Mouse (Mus musculus) skeletal muscle tissue, adult 2 months (tissue): ENCODE results near the gene Gde1.
A peak's percentile ranks its signal among the peaks of the same experiment; 100 is the strongest.

Experiments used
- DNase-seq: peaks from one replicate; pipeline ENCODE4 v3.0.0-alpha.2; 2012; ENCODE audit warnings: low read depth, low spot score

Gene Gde1

DNA sequence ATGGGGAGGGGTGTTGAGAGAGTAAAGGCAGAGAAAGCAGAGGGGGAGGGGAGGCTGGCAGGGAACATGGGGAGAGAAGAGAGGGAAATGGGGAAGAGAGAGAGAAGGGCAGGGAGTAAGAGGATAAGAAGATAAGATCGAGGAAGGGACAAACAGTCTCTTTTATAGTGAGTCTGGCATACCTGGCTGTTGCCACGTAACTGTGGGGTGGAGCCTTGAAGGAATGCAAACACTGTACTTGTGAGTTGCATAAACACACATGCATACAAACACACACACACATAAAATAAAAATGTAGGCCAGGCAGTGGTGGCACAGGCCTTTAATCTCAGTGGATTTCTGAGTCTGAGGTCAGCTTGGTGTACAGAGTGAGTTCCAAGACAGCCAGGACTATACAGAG lies 1.6 kb upstream of the Gde1 start:
- DNase-seq: no peak

DNA sequence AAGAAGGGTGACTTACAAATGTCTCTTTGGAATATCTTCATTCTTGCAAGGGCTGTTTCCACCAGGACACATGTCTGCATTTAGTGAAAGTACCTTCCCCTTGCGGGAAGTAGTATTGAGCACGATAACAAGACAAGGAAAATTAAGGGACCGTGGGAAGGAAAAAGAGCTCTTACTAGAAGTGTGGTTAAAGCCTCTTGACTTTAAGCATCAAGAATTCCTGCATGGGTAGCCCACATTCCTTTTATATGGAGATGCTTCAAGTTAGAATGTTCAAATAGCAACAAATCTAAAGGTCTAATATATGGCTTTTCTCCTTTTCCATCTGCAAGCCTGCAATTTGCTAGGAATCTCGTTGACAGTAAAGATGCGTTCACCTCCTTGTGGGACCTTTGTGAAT lies 910 bp upstream of the Gde1 start:
- DNase-seq: no peak

- no peak for DNase-seq
Measured at GRCm38 (mm10) chr7:118706051-118706450, 473 bp upstream of the Gde1 start.

GRCm38 (mm10) chr7:118704001-118704850 lies 1.4 kb downstream of the Gde1 start:
- no peak for DNase-seq

- DNase-seq: no peak
Measured at GRCm38 (mm10) chr7:118703144-118703561, 2.4 kb downstream of the Gde1 start.

GRCm38 (mm10) chr7:118698882-118699281 lies 6.7 kb downstream of the Gde1 start:
- DNase-seq: peak; percentile 23

GRCm38 (mm10) chr7:118697168-118697567 lies 8.4 kb downstream of the Gde1 start:
- DNase-seq: no peak

- no peak for DNase-seq
Measured at GRCm38 (mm10) chr7:118696146-118696545, 9.4 kb downstream of the Gde1 start.

DNA sequence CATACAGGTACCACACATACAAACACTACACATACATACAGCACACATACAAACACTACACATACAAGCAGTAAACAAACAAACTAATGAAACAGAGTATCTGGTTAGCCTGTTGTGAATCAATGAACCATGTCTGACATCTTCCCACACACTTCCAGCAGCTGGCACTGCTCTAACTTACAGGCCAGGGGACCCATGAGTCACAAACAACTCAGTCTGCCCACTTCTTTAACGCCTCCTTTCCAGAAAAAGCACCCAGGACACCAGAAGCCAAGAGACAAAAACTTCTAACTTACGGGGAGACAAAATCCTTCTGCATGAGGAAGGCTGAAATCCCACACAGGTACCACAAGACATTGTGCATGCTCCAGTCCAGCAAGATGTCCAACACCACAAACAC lies 14.3 kb downstream of the Gde1 start:
- DNase-seq: no peak

GRCm38 (mm10) chr7:118689088-118689487 lies 16.5 kb downstream of the Gde1 start:
- no peak for DNase-seq

DNA sequence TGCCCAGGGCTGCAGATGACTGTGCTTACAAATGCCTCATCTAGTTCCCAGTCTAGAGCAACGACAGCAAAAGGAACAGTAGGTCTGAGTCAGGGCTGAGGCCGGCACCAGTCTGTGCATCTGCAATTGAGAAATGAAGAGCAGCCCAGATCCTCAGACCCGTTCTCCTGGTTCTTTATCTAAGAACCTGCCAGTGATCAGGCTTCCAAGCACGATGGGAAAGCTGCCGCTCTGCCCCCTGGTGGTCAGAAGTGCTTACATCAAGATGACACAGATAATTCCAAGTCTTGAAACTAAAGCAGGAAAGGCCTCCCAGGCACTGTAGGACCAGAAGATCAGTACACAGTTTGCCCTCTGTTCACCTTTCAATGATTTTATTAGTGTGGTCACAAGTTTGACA lies 17.4 kb downstream of the Gde1 start:
- peak; percentile 72 for DNase-seq

GRCm38 (mm10) chr7:118676826-118677225 lies 28.8 kb downstream of the Gde1 start:
- DNase-seq: no peak

DNA sequence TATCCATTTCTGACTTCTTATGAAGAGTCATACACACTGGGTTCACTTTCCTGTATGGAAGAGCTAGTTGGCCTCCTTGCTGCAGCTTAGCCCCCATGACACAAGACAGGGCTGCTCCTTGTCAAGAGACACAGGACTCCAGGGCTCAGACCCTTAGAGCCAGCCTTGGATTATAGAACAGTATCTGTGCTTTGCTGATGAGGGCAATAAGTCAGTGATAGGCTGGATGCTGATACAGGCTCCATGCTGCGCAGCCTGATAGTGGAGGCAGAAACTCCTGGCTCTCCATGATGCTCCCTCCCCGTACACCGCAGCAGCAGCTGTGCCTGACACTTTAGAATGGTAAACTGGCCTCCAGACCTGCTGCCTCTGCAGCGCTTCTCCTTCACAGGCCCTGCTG lies 35.4 kb downstream of the Gde1 start:
- DNase-seq: no peak

DNA sequence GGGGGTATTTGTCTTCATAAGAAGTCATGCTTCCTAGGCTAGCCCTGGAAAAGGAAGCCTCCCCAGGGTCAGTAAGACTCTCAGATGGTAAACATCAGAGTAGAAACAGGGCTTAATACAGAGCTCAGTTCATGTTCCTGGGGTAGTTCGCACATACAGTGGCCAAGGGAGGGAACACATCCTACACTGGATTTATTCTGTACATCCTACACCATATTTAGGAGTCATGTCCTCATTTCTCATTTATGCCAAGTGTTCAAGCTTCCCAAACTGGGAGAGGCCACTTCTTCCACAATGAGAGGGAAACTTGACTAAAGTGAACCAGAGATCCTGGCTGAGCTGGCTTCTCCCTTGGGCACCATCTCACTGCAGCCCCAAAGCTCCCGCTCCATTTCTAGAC lies 37.8 kb downstream of the Gde1 start:
- no peak for DNase-seq

DNA sequence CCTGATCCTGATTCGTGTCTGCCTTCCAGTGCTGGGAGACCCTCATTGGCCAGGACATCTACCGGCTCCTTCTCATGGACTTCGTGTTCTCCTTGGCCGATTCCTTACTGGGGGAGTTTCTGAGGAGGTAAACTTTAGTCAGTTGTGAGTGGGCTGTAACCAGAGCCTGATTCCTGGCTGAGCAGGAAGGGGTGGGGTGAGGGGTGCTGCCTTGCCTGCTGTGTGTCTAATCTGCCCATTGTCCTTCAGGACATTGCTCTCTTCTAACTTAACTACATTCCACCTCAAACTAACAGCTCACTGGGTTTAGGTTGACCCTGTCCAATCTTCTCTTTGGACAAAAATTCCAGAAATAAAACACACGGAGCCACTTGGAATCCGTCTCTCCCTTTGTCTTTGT lies 48.8 kb downstream of the Gde1 start:
- DNase-seq: no peak

GRCm38 (mm10) chr7:118652572-118653295 lies 52.8 kb downstream of the Gde1 start:
- DNase-seq: no peak

DNA sequence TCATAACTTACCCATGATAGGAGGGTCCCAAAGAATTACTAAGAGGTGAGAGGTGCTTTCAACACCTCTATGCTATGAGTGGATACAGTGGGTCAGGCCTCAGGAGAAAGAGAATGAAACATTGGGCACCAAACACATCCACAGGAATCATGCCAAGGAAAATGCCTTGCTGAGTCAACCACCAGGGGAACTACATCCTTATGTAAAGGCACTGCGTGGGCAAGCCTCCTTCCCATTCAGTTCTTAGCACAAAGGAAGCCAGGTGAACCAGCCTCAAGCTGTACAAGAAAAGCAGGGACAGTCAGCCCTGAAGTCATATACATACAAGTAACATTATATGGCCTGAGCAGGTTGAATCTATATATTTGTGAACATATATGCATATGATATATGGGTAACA lies 54.7 kb downstream of the Gde1 start:
- DNase-seq: no peak

- no peak for DNase-seq
Measured at GRCm38 (mm10) chr7:118650119-118650518, 55.5 kb downstream of the Gde1 start.

DNA sequence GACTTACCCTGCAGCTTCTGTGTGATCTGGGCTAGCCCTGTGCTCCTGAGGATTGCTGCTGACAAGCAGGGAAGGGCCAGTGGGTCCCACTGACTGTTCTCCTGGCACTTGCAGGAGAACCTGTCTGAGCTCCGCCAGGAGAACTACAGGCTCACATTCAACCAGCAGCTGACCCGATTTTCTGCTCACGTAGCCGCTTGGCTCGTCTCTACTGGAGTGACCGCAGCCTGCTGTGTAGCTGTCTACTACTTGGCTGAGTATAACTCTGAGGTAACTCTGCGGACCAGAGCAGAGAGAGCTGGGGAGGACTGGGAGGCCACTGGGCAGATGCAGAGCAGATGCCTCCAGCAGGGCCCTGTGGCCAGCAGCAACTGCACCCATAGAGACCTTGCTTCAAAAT lies 56.2 kb downstream of the Gde1 start:
- DNase-seq: peak; percentile 42

- no peak for DNase-seq
Measured at GRCm38 (mm10) chr7:118646237-118646636, 59.3 kb downstream of the Gde1 start.
